In the genomic region with DNA sequence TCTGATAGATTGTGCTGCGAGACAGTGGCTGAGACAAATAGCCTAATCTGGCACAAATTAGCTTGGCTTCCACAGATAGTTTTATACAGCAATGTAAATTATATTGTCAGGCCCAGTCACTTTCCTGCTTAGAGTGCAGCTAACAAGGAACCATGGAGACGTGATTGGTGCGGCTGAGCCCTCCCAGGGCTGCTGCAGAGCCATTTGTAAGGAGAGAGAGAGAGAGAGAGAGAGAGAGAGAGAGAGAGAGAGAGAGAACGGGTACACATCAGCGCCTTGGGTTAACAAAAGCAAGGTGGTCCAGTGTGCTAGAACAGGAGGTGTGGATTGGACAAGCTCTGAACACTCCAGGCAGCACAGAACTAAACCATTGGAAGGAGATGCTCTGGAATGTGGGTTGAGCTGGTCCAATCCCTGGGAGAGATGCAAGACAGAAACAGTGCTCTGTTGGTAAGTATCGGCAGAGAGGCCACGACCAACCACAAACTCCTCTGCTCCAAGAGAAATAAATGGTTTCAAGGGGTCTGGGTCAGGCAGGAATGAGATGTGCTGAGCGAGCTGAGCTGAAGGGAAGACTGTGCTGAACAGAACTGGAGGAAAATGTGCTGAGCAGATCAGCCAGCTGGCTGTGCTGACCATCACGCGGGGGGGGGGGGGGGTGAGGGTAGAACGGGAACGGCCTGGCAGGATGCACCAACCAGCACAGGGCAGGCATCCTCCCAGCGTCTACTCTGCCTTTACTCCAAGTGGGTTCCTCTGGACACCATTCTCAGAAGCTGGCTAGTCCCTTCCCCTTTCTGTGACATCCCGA, we compare ENCODE assay signal across 9 mouse cellular contexts.
DNase-seq lines count a peak whose midpoint lies in the region; ATAC-seq lines count a peak whose summit lies in the region.
"Had no signal": no experiment of that assay in that cellular context is flagged by ENCODE, and none has a peak within 500 bp of the region (broad histone marks: within the 10 kb centered on the region; RNA-seq: fewer than 3 reads in every experiment).

No protein-coding gene starts in this region.

- no peak overlapping the region for H3K9ac ChIP-seq in limb, embryonic 11.5 days (ENCODE audit: low read length)

- 69% methylated on average over 14 of the region's 14 CpGs for WGBS in embryonic facial prominence, embryonic 10.5 days
- 34% methylated on average over 12 of the region's 14 CpGs for WGBS in limb, embryonic 11.5 days

- DNase-seq in gastrocnemius, adult 18-20 months (ENCODE audit: low spot score): peak; percentile 50
- no peak for DNase-seq in gastrocnemius, postnatal 4 days (ENCODE audit: low spot score in 2 of 2)
- DNase-seq in 3T3-L1 (ENCODE audit: low read depth, low spot score): peak; percentile 84
- peak; percentile 14 for DNase-seq in embryonic facial prominence, embryonic 10.5 days (ENCODE audit: low spot score)
- peak; percentile 52 for DNase-seq in limb, embryonic 11.5 days (ENCODE audit: low spot score)
- no peak for DNase-seq in natural killer cell, adult 2 months (ENCODE audit: low spot score in 2 of 2)
- DNase-seq in left cerebral cortex, postnatal 14 days (ENCODE audit: low spot score in 2 of 2): no peak
- no peak for DNase-seq in urinary bladder, postnatal 36 days (ENCODE audit: low spot score in 2 of 2)

- no peak overlapping the region for H3K4me3 ChIP-seq in embryonic facial prominence, embryonic 10.5 days
- no peak overlapping the region for H3K4me3 ChIP-seq in limb, embryonic 11.5 days (ENCODE audit: low read depth, low read length)

- peak; percentile 46 for ATAC-seq in limb, embryonic 11.5 days (ENCODE audit: insufficient number of reproducible peaks, low FRiP score, low TSS enrichment, low read depth)

- H3K9me3 ChIP-seq in embryonic facial prominence, embryonic 10.5 days: no peaks in the 10 kb centered on the region
- H3K9me3 ChIP-seq in limb, embryonic 11.5 days (ENCODE audit: control insufficient read depth, low read length): no peaks in the 10 kb centered on the region

- H3K36me3 ChIP-seq in embryonic facial prominence, embryonic 10.5 days (replicated peaks): no peaks in the 10 kb centered on the region
- no peaks in the 10 kb centered on the region for H3K36me3 ChIP-seq in limb, embryonic 11.5 days (ENCODE audit: control insufficient read depth, insufficient read depth, low read length)

- H3K4me2 ChIP-seq in limb, embryonic 11.5 days (ENCODE audit: low read depth, severe bottlenecking): no peak overlapping the region

- H3K27me3 ChIP-seq in embryonic facial prominence, embryonic 10.5 days (replicated peaks; ENCODE audit: low read depth, poor library complexity, severe bottlenecking): no peaks in the 10 kb centered on the region
- no peaks in the 10 kb centered on the region; the same call in 1 of the 2 replicates for H3K27me3 ChIP-seq in limb, embryonic 11.5 days (ENCODE audit: control insufficient read depth, insufficient read depth, low read length)
- H3K27me3 ChIP-seq: CH12.LX had no signal

- peaks cover 25% of the 10 kb centered on the region for H3K4me1 ChIP-seq in embryonic facial prominence, embryonic 10.5 days
- peaks cover 12% of the 10 kb centered on the region for H3K4me1 ChIP-seq in limb, embryonic 11.5 days (ENCODE audit: control insufficient read depth, insufficient read depth, low read length)

- no peak overlapping the region; the same call in 1 of the 2 replicates for H3K27ac ChIP-seq in embryonic facial prominence, embryonic 10.5 days (replicated peaks)
- no peak overlapping the region for H3K27ac ChIP-seq in limb, embryonic 11.5 days (replicated peaks; ENCODE audit: low read depth, low read length)

- intact Hi-C loops in left cerebral cortex, postnatal 14 days (cut with DNase I): no loop called here

Comparison
In these comparisons a context has a peak if more than half of its experiments do, and no peak if none do; other contexts are left out.
1. DNase-seq: peak in gastrocnemius, adult 18-20 months (single experiment), 3T3-L1 (single experiment), embryonic facial prominence, embryonic 10.5 days (single experiment) and limb, embryonic 11.5 days (single experiment); none in gastrocnemius, postnatal 4 days (0 of 2), natural killer cell, adult 2 months (0 of 2), left cerebral cortex, postnatal 14 days (0 of 2) and urinary bladder, postnatal 36 days (0 of 2).